Mouse (Mus musculus): ENCODE results near the gene Flywch2. TPM values are rescaled to one million over a fixed set of nuclear protein-coding genes. Genes with fewer than 3 reads are reported as not detected.

Gene Flywch2
- total and polyA plus RNA-seq, 3 experiments, result 0.62 to 6.2 TPM; not detected in 1

DNA sequence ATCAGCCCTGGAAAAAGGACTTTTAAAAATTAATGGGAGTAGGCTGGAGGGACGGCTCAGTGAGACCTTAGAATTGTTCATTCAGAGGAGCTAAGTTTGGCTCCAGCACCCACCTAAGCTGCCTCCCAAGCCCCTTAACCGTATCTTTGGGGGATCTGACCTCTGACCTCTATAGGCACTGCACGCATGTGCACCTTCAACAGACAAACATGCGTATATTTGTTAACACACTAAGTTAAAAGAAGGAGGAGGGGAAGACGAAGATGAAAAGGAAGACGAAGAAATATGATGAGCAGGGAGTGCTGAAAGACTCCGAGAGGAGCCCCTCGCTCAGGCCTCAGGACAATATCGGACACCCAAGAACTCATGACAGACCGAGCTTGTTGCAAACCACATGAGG lies 15.7 kb upstream of the Flywch2 start:
- Histone ChIP-seq H3K36me3 (ENCODE audit: control insufficient read depth in 1 of 2, insufficient read depth in 2 of 2, low read length in 2 of 2) (peaks cover 2 to 18% of the 10 kb centered on the region in 2 experiments; a peak in 3 of 4 replicates), H3K79me2 (ENCODE audit: control insufficient read depth, insufficient read depth, low read length, poor library complexity) (peaks cover 37% of the 10 kb centered on the region), H3K9ac (ENCODE audit: control insufficient read depth, low read depth, low read length, poor library complexity, severe bottlenecking) (peak overlapping the region; percentile 9; the same call in 1 of the 2 replicates), H3K9me3 (replicated peaks; ENCODE audit: insufficient read depth, low read length) (no peaks in the 10 kb centered on the region), H3K4me3 (ENCODE audit: control insufficient read depth in 1 of 2, insufficient read depth in 1 of 2, low read depth in 2 of 2, low read length in 2 of 2) (peak overlapping the region in 1 of 2 experiments; percentile 8; a peak in 1 of 4 replicates), H3K27ac (ENCODE audit: control insufficient read depth, low read depth, low read length) (no peak overlapping the region), H3K27me3 (ENCODE audit: control insufficient read depth in 1 of 2, insufficient read depth in 2 of 2, low read length in 2 of 2) (no peaks in the 10 kb centered on the region), H3K4me1 (ENCODE audit: control insufficient read depth in 1 of 2, insufficient read depth in 2 of 2, low read length in 2 of 2) (peaks cover 4 to 5% of the 10 kb centered on the region in 2 experiments; a peak in 3 of 4 replicates)
- no peak for TF ChIP-seq MAX (IDR thresholded peaks at IDR 0.05; ENCODE audit: low read length)
- TF ChIP-seq JUND (IDR thresholded peaks at IDR 0.05; ENCODE audit: low read depth, low read length), result no peak
- TF ChIP-seq SMC3 (IDR thresholded peaks at IDR 0.05; ENCODE audit: low read depth, low read length), result no peak
- no peak for TF ChIP-seq TAL1 (IDR thresholded peaks at IDR 0.05; ENCODE audit: low read length)
- no peak for TF ChIP-seq MAZ (IDR thresholded peaks at IDR 0.05; ENCODE audit: low read depth, low read length)
- no peak for TF ChIP-seq E2F4 (IDR thresholded peaks at IDR 0.05; ENCODE audit: borderline replicate concordance, low read depth, low read length)
- TF ChIP-seq MYB (IDR thresholded peaks at IDR 0.05; ENCODE audit: low read depth, low read length), result no peak
- TF ChIP-seq POLR2AphosphoS2 (IDR thresholded peaks at IDR 0.05; ENCODE audit: low read length), result no peak
- DNase-seq (ENCODE audit: low read depth, low spot score), result no peak

DNA sequence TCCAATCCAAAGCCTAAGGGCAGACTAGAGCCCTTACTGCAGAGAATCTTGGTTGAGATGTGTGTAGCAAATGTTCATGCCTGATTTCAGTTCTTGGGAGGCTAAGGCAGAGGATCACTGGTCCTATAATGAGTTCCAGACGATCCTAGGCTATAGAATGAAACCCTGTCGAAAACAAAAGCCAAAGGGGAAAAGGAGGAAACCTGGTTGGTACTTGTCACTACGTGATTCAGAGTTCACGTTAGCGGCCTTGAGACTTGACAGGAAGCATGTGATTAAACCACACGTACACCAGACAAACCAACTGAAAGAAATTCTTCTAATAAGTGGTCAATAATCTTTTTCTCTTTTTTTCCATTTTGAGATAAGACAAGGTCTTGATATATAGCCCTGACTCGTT lies 11.4 kb upstream of the Flywch2 start:
- Histone ChIP-seq H3K4me1 (ENCODE audit: control insufficient read depth in 1 of 2, insufficient read depth in 2 of 2, low read length in 2 of 2) (peaks cover 0 to 4% of the 10 kb centered on the region in 2 experiments; a peak in 2 of 4 replicates), H3K36me3 (ENCODE audit: control insufficient read depth in 1 of 2, insufficient read depth in 2 of 2, low read length in 2 of 2) (peaks cover 0 to 3% of the 10 kb centered on the region in 2 experiments; a peak in 2 of 4 replicates), H3K27ac (ENCODE audit: control insufficient read depth, low read depth, low read length) (no peak overlapping the region), H3K4me3 (ENCODE audit: control insufficient read depth in 1 of 2, insufficient read depth in 1 of 2, low read depth in 2 of 2, low read length in 2 of 2) (no peak overlapping the region), H3K9me3 (replicated peaks; ENCODE audit: insufficient read depth, low read length) (no peaks in the 10 kb centered on the region), H3K9ac (ENCODE audit: control insufficient read depth, low read depth, low read length, poor library complexity, severe bottlenecking) (no peak overlapping the region), H3K27me3 (ENCODE audit: control insufficient read depth in 1 of 2, insufficient read depth in 2 of 2, low read length in 2 of 2) (peaks cover 0 to under 1% of the 10 kb centered on the region in 2 experiments; a peak in 1 of 4 replicates), H3K79me2 (ENCODE audit: control insufficient read depth, insufficient read depth, low read length, poor library complexity) (no peaks in the 10 kb centered on the region; the same call in 1 of the 2 replicates)
- no peak for DNase-seq (ENCODE audit: low read depth, low spot score)
- no peak for TF ChIP-seq HCFC1 (IDR thresholded peaks at IDR 0.05; ENCODE audit: low read depth, low read length)
- no peak for TF ChIP-seq MAX (IDR thresholded peaks at IDR 0.05; ENCODE audit: low read length)
- no peak for TF ChIP-seq USF1 (IDR thresholded peaks at IDR 0.05; ENCODE audit: low read depth, low read length)
- no peak for TF ChIP-seq TAL1 (IDR thresholded peaks at IDR 0.05; ENCODE audit: low read length)
- no peak for TF ChIP-seq JUND (IDR thresholded peaks at IDR 0.05; ENCODE audit: low read depth, low read length)
- no peak for TF ChIP-seq RCOR1 (IDR thresholded peaks at IDR 0.05; ENCODE audit: low read depth, low read length)
- TF ChIP-seq ZC3H11A (IDR thresholded peaks at IDR 0.05; ENCODE audit: low read depth, low read length), result no peak
- TF ChIP-seq SIN3A (IDR thresholded peaks at IDR 0.05; ENCODE audit: low read length), result no peak
- no peak for TF ChIP-seq GATA1 (IDR thresholded peaks at IDR 0.05; ENCODE audit: low read depth, low read length)
- TF ChIP-seq POLR2AphosphoS5 (IDR thresholded peaks at IDR 0.05; ENCODE audit: borderline replicate concordance, low read depth, low read length), result no peak

DNA sequence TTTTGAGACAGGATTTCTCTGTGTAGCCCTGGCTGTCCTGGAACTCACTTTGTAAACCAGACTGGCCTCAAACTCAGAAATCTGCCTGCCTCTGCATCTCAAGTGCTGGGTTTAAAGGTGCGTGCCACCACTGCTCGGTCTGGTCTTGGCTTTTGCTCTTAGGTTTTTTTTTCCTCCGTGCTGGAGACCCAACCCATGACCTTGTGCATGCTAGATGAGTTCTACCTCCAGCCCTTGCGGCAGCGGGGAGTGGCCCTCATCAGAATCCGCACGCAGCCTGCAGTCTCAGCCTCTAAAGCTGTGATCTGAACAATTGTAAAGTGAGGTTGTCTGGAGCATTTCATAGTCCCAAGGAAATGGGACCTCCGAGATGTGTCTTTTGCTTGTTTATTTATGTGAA lies 9.4 kb upstream of the Flywch2 start:
- no peak overlapping the region for H3K4me3 ChIP-seq (ENCODE audit: control insufficient read depth in 1 of 2, insufficient read depth in 1 of 2, low read depth in 2 of 2, low read length in 2 of 2)
- H3K79me2 ChIP-seq (ENCODE audit: control insufficient read depth, insufficient read depth, low read length, poor library complexity), result no peaks in the 10 kb centered on the region
- no peak for DNase-seq (ENCODE audit: low read depth, low spot score)
- H3K9ac ChIP-seq (ENCODE audit: control insufficient read depth, low read depth, low read length, poor library complexity, severe bottlenecking), result no peak overlapping the region
- H3K4me1 ChIP-seq (ENCODE audit: control insufficient read depth in 1 of 2, insufficient read depth in 2 of 2, low read length in 2 of 2), result no peaks in the 10 kb centered on the region
- H3K9me3 ChIP-seq (replicated peaks; ENCODE audit: insufficient read depth, low read length), result no peaks in the 10 kb centered on the region
- H3K27ac ChIP-seq (ENCODE audit: control insufficient read depth, low read depth, low read length), result no peak overlapping the region
- no peaks in the 10 kb centered on the region for H3K36me3 ChIP-seq (ENCODE audit: control insufficient read depth in 1 of 2, insufficient read depth in 2 of 2, low read length in 2 of 2)
- peaks cover 0 to 2% of the 10 kb centered on the region in 2 experiments; a peak in 1 of 4 replicates for H3K27me3 ChIP-seq (ENCODE audit: control insufficient read depth in 1 of 2, insufficient read depth in 2 of 2, low read length in 2 of 2)
- TF ChIP-seq ZNF384 (IDR thresholded peaks at IDR 0.05; ENCODE audit: low read depth, low read length) (no peak), MEF2A (IDR thresholded peaks at IDR 0.05; ENCODE audit: extremely low read depth, insufficient replicate concordance, low read depth, low read length, poor library complexity, severe bottlenecking) (no peak), ZC3H11A (IDR thresholded peaks at IDR 0.05; ENCODE audit: low read depth, low read length) (no peak), MAFK (IDR thresholded peaks at IDR 0.05; ENCODE audit: borderline replicate concordance, low read depth, low read length) (no peak), HCFC1 (IDR thresholded peaks at IDR 0.05; ENCODE audit: low read depth, low read length) (no peak), POLR2A (IDR thresholded peaks at IDR 0.05; ENCODE audit: control insufficient read depth in 1 of 2, insufficient read depth in 1 of 2, low read depth in 1 of 2, low read length in 2 of 2, poor library complexity in 1 of 2) (no peak), TCF12 (IDR thresholded peaks at IDR 0.05; ENCODE audit: low read depth, low read length) (no peak), MAX (IDR thresholded peaks at IDR 0.05; ENCODE audit: low read length) (no peak), UBTF (IDR thresholded peaks at IDR 0.05; ENCODE audit: borderline replicate concordance, insufficient read depth, low read depth, low read length) (no peak), GABPA (IDR thresholded peaks at IDR 0.05; ENCODE audit: low read depth, low read length) (no peak), KAT2A (conservative IDR thresholded peaks at IDR 0.05; ENCODE audit: low read depth, low read length) (no peak), NRF1 (IDR thresholded peaks at IDR 0.05; ENCODE audit: insufficient read depth, low read depth, low read length, poor library complexity, severe bottlenecking) (no peak), POLR2AphosphoS2 (IDR thresholded peaks at IDR 0.05; ENCODE audit: low read length) (no peak), CTCF (IDR thresholded peaks at IDR 0.05 in 2 of 3, conservative IDR thresholded peaks at IDR 0.05 in 1 of 3; ENCODE audit: control insufficient read depth in 1 of 3, insufficient read depth in 1 of 3, low read depth in 2 of 3, low read length in 3 of 3, poor library complexity in 1 of 3, severe bottlenecking in 1 of 3) (no peak)

All from MEL (cell line).